Mouse (Mus musculus): ENCODE results near the gene Cd55.
"Not testable (repeated sequence)": the region's sequence is repeated elsewhere in the genome, so short reads cannot be mapped to it uniquely, and the experiment has no call there.

Cd55 gene

GRCm38 (mm10) chr1:130427175-130427853, 35.2 kb downstream of the Cd55 start:
- not testable (repeated sequence) for DNase-seq (ENCODE audit: extremely low spot score, low spot score)

GRCm38 (mm10) chr1:130422664-130423111, 39.9 kb downstream of the Cd55 start, which contains the start of gene Cd55b:
TSS of gene Cd55b (minus strand) at chr1:130423009.
- DNase-seq (ENCODE audit: extremely low spot score, low spot score), result no peak

- DNase-seq (ENCODE audit: extremely low spot score, low spot score), result not testable (repeated sequence)
Observed at GRCm38 (mm10) chr1:130422033-130422432, 40.5 kb downstream of the Cd55 start.

- DNase-seq (ENCODE audit: extremely low spot score, low spot score), result not testable (repeated sequence)
Observed at GRCm38 (mm10) chr1:130397109-130397508, 65.4 kb downstream of the Cd55 start.

All from neural tube, embryonic 10.5 days (tissue).